Mouse (Mus musculus): ENCODE measurements around the gene Prkn.

Prkn gene

DNA sequence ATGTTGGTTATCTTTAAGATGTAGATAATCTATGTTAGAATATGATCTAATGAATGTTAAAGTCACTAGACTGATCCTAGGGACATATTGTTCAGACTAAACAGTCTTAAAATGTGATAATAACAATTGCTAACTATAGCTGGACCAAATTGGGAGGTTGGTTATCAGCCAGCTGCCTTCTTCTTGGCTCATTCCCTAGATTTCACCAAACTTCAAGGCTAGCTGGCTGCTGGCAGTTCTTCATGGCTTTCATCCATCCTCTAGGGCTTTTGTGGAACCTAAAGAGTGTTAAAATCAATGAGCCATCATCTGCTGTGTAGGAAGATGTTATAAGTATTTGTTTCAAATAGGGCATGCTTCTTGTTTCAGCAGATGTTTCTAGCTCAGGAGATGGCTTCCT lies 431.7 kb downstream of the Prkn start:
- DNase-seq (ENCODE audit: low spot score) = no peak

DNA sequence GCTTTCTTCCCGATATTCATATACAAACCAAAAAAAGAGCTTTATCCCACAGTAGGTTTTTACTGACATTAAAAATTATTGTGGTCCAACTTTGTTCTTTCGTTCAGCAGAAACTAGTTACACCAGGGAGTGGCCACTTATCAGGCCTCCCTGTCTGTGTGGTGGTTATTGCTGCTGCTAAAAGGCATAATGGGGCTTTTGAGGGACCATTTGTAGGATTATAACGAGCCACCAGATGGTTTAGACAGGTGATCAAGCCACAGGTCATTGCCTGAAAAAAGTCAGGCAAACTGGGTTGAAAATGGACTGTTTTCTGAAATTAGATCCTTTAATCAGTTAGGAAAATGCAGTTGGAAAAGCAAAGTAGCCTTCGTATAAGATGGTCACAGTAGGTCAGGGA lies 444.1 kb downstream of the Prkn start:
- DNase-seq (ENCODE audit: low spot score) = no peak

DNA sequence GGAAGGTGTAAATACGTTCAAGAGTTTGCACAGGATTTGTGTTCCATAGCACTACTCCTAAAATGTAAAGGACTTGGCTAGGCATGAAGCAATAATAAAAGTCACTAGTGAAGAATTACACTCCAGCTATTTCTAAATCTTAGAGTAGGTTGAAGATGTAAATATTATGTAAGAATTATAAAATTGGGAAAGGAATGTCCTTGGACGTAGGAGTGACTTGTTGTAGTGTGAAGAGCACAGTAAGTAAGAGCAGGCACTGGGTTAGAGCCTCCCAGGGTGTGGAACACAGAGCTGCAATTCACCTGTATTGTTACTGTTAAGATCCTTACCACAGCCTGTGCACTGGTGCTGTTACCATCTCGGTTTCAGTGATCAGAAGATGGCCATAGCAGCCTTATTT lies 450.0 kb downstream of the Prkn start:
- DNase-seq (ENCODE audit: low spot score) = no peak

DNA sequence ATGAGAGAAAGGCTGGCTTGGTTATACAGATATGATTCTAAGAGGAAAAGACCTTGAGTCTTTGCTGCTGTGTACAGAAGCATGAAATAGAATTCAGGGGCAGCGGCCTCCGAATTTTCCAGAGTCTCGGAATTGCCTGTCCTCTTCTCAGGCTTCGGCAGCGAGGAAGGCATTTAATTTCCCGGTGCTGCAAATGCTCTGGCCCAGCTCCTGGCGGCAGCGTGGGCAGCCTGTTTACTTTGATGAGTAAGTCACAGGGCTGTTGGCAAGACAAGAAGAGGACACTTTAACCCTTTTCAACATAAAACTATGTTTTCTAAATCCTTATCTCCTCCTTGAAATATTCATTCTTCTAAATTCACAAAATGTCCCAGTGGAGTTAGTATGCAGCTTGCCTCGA lies 462.9 kb downstream of the Prkn start:
- no peak for DNase-seq (ENCODE audit: low spot score)

DNA sequence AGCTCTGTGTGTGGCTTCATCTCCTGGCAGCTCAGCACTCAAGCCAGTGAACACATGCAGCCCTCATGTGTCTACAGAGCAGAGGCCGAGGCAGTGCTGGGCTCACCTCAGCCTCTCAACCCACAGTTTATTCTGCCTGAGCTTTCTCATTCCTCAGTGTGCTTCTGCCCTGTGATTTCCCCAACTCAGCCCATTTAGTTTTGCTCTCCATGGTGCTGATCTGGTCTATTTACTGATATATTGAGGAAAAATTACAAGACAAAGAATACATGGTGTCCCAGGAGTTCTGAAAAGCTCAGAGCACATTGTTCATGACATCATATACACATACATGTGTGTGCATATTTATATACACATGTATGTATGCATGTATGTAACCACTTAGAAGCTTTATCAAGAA lies 469.7 kb downstream of the Prkn start:
- no peak for DNase-seq (ENCODE audit: low spot score)

DNA sequence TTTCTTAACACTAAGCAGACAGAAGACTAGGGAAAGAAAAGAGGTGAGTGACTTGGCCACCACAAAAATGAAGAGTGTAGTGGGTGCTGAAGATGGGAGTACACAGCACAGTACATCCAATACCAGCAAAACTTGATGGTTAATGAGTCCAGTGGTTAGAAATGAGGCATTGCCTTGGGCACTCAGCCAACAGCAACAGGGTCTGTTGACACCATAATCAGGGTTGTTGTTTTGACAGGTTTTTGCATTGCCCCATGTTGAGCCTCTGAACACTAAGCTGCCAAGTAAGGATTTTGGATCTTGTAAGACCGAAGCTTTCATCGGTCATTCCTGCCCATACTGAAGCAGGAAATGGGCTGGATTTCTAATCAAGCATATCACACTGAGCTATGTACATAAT lies 474.0 kb downstream of the Prkn start:
- DNase-seq (ENCODE audit: low spot score) = no peak

DNA sequence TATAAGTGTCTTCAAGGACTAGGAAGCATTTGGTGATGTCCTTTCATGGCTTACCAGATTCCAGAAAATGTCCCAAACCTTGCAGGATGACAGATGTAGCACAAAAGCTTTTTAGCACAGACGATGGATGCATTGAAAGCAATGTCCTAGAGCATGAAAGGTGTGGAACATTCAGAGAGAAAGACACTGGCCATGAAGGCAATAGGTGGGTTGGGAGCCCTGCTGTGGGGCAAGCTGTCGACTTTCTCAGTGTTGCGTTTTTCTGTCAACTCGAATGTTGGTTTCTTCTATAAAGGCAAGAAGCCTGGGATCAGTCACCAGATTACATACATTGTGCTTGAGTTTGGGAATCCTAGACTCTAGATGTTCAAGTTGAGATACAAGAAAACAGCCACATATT lies 475.5 kb downstream of the Prkn start:
- DNase-seq (ENCODE audit: low spot score) = no peak

DNA sequence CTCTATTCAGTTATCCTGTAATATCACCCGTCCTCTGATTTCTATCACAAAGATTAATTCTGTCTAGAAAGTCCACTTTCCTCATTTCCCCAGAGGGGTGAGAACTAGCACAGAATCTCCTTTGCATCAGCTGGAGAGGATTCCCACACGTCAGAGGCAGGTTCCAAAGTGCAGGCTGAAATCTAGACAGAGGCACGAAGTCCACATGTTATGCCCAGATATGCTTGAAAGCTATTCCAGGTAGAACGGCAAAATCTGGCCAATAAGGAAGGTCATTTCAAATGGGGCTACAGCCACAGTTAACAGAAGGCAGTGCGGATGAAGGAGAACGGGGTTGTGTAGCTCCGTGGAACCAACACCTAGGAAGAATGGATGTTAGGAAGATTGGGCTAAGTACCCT lies 478.8 kb downstream of the Prkn start:
- DNase-seq (ENCODE audit: low spot score) = no peak

DNA sequence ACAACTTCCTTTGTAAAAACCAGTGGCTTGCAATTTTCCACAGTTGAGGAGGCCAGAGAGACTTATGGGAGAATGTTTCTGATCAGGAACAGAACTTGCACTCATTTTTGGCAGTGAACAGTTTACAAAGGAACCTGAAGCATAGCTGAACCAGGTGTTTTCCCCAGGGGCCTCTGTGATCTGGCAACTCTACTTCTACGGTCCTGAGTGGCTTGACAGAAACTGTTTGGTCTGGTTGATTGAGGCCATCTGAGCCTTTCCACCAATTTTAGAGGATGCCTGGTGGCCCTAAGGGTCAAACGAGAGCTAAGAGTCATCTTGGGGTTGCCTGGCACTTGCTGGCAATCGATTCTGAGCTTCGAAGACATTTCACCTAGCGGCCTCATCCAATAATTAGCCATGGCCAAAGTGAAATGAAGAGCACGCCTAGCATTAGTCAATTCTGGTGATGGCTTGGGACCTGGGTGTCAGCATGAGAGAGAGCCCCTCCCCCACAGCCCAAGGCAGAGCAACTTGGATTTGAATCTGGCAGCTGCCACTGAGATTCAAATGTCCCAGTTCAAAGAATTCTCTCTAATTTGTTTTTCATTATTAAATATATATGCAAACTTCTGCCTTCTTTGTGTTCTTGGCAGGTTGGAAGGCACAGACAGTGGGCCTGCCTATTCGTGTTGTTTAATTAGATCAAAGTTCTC lies 479.6 kb downstream of the Prkn start:
- DNase-seq (ENCODE audit: low spot score) = no peak

DNA sequence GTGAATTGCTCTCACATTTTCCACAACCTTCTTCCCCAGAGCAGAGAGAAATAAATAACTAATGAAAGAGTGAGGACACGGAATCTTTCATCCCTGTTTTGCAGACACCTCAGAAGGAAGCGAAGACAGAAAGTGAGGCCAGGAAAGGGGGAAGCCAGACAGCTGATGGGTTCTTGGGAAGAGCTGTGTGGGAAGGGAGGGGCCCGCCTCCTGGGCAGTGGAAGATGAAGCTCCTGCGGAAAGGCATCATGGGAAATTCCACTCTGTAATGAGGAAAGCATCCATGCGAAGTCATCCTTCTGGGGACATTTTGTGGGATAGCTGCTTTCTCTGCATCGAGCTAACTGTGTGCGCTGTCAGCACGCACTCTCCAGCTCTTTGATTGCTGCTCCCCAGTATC lies 491.9 kb downstream of the Prkn start:
- DNase-seq (ENCODE audit: low spot score) = no peak

DNA sequence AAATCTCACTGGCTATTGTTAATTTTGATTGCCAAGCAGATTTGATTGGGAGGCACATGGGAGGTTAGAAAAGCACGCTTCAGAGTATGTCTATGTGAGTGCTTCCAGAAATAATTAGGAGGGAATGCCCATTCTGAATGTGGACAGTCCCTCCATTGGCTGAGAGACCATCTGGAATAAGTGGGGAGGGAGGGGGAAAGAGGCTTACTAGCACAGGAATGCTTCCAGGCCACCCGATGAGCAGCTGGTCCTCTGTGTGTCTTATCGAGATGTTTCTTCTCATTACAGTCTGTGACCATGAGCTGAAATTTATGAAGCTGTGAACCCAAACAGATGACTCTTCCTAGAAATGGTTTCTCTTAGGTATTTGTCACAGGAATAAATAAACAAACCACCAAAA lies 493.6 kb downstream of the Prkn start:
- no peak for DNase-seq (ENCODE audit: low spot score)

DNA sequence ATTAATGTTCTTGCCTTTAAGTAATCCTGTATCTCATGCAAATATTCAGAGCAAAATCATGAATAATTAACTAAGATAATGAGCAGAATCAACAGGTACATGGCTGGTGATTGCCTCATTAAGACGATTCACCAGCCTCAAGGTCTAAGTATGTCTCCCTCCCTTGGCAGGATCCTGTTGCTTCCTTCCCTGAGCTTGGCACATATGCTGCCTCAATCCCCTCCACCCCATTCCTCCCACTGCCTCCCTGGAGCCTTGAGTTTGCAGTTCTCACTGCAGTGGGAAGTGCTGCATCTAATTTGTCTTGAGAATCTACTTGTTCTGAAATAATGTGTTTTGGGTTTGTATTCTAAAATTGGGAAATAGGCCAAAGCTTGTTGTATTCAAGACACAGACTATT lies 496.0 kb downstream of the Prkn start:
- no peak for DNase-seq (ENCODE audit: low spot score)

DNA sequence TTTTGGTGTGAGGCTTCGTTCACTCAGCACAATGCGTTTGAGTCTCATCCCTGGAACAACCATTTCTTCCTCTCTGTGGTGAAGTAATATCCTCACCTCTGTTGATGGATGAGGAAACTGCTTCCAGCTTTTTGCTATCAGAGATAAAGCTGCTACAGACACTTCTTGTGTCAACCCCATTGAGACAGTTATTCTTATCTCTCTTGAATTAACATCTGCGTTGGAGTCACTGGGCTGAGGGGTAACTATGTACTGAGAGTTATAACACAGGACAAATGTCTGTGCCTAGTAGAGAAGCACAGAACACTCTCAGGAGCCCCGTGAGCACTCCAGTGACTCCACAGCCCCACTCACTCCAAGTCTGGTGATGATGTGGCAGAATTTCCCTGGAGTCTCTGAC lies 500.2 kb downstream of the Prkn start:
- no peak for DNase-seq (ENCODE audit: low spot score)

DNA sequence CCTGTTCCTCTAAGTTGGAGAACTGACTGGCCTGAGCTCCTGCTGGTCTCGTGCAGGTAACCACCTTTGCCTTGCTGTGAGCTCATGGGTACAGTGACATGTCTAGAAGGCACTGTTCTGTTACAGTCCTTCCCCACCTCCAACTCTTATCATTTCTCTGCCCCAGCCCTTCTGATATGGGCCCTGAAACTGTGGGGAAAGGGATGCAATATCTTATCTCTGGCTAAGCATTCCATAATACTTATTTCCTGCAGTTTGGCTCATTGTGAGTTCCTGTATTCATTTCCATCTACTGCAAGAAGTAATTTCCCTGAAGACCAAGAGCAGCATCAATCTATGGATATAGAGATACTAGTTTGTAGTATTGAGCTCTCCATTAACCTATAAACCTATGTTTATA lies 506.1 kb downstream of the Prkn start:
- DNase-seq (ENCODE audit: low spot score) = no peak

DNA sequence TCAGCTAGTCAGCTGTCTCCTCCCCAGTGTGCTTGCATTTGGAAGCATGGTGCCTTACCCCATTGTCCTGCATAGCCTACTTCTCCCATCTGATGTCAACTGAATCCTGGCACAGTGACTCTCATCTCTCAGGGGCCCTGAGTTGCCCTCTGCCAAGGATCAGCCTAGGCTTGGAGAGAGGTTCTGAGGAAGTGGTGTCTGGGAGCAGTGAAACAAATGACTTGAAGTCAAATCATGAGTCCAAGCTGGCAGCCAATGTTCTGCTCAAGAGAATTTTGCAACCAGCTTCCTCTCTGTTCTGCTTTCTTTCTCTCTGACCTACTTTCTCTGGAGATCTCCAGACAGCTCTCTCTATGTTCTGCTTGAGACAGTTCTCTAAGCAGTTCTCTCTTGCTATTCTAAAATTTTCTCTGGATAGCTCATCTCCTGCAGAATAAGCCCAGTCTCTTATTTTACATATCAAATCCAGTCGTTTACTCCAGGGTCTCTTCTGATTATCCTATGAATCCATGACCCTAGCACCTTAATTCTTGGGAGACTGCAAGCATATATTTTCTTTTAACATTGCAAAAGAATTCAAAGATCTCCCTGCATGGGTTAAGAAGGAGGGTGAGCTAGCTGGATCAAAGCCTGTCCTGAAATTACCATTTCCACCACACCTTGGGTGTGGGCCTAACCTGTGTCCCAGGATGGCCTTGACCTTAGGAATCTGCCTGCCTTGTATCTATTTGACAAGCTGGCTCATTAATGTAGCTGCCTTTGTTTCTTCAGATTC lies 512.8 kb downstream of the Prkn start:
- no peak for DNase-seq (ENCODE audit: low spot score)

DNA sequence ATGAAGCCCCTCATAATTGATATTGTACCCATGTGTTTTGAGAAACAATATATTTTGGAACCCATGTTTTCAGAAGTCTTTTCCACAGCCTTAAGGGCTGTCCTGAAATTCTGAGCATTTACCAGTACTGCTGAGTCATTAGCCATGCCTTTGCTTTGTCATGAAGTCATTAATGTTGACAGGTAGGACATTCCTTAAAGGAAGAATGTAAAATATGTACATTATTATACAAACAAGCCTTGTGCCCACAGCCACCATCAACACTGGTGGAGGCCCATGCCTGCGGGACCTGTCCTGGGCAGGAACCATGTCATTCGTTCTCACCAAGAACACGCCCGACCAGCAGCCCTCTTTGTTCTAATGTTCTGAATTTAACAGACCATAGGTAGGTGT lies 513.4 kb downstream of the Prkn start:
- DNase-seq (ENCODE audit: low spot score) = no peak

DNA sequence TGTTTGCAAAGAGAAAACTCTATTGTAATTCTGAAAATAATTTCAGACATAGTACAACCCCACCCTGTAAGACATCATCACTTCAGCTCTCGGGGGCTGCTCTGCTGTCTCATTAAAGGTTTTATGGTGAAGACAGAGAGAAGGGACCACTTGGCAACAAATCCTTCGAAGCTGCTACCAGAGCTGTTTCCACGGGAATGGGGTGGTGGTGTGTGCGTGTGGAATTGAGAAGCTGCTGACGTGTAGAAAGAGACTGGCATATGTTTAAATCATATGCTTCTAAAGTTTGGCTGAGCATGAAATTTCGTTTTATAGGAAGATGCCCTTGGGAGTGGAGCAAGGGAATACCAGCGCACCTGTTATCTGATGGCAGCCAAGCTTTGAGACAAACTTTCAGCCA lies 514.2 kb downstream of the Prkn start:
- no peak for DNase-seq (ENCODE audit: low spot score)

DNA sequence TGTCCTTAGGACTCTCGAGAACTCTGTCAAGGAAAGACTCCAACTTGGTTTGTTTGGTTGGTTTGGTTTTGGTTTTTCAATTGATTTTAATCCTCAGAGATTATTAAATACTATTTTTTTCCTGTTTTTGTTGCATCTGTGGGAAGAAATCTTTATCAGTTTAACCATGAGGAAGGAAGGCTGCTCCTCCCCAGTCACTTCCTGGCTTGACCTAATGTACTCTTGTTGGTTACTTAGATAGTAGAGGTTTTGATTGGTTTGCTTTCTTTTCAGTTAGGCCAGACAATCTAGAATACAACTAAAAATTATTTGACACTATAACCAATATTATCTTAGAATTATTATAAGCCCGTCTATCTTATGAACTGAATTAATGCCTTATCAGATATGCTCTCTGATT lies 535.3 kb downstream of the Prkn start:
- no peak for DNase-seq (ENCODE audit: low spot score)

DNA sequence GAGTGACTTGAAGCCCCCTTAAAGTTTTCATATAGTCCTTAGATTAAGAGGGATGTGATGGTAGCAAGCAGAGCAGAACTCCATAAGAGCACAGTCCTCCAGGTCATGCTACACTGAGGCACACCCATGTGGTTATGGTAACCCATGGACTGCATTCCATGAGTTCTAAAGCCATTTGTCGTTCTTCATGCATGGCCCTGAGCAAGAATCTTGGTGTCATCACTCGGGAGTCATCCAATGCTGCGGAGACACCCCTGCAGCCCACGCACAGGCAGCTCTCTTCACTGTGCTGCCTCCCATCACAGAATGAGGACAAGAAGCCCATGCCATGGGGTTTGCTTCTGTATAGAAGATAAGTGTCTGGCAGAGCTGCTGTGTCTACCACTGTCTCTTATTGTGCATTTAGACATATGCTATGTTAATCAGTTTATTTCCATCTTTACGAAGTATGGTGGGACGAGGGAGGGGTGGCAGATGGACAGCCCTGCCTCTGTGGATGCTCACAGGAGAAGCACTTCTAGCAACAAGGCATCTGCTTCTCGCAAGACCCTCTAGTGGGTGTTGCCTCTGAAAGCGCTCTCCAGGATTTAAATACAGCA lies 543.3 kb downstream of the Prkn start:
- no peak for DNase-seq (ENCODE audit: low spot score)

DNA sequence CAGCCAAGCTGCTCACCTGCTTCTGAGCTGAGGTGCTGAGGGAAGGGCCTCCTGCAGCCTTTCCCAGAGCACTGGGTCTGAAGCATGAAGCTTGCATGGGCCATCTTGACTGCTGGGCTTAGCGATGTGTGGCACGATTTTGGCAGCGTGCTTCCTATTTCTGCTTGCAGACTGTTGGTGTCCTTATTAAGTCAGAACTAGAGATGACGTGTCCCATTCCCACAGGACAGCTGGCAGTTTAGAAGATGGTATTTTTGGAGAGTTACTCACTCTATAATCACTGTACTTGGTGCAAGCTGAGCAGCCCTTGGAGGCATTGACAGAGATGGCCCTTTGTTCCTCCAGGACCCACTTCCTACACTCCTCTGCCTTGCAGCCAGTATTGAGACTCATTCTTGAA lies 545.1 kb downstream of the Prkn start:
- no peak for DNase-seq (ENCODE audit: low spot score)

DNA sequence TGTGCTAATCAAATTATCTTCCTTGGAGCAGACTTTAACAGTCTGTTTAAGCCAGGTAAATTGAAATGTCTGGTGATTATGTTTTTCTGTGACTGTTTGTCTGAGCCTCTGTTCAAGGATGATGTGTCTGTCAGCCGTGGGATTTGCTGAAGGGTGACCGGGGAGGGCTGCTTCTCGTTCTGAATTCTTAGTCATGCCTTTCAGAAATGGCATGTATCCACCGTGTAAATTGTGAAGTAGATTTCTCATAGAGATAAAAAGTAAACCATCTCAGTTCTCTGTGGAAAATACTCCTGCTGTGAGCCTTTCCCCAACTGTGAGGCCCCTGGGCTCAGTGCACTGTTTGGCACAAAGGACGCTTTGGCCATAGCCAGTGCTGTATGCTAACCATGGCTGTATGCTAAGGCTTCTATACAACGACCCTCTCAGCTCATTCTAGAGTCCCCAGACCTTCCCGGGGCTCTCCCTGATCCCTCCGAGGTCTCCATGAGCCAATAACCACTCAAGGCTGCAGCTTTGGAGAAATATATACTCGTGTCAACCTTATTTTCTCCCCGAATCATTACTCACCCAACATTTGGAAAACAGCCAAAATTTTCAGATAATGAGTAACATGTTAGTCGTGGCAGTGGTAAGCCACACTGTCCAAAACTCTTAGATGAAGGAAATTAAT lies 552.6 kb downstream of the Prkn start:
- no peak for DNase-seq (ENCODE audit: low spot score)

DNA sequence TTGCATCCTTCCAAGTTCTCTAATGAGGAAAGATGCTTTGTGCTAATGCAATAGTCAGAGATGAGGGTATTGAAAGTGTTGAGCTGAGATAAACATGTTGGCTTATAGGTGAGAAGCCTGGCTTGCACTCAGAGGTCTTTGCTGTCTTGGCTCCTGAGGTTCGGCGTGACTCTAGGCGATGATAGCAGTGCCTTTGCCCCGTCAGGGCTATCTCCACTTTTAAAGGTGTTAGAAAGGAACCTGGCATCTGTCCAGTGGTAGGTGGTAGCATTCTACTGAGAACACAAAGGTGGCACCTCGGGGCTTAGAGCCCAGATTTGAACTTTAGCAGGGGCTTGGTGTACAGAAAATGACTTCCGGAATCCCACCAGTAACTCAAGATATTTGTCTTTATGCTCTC lies 554.4 kb downstream of the Prkn start:
- DNase-seq (ENCODE audit: low spot score) = no peak

DNA sequence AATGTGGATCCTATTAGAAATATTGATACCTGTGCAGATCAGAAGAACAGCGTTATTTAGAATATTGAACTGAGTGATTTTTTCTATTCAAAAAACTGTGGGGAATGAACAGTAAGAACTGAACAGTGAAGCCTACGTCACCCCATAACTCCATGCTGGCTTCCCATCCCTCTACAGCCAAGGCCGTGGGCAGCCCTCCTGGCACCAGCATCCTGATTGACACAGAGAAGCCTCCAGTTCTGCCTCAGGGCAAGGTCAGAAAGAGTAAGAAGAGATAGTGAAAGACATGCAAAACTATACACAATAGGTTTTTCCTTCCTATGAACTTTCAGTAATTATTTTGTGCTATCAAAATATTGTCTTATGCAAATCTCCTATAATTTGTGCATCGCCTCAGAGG lies 557.5 kb downstream of the Prkn start:
- no peak for DNase-seq (ENCODE audit: low spot score)

All from ovary, postnatal 10 days (tissue).